Mouse (Mus musculus): Measurements from ENCODE around the gene Kxd1.

DNA sequence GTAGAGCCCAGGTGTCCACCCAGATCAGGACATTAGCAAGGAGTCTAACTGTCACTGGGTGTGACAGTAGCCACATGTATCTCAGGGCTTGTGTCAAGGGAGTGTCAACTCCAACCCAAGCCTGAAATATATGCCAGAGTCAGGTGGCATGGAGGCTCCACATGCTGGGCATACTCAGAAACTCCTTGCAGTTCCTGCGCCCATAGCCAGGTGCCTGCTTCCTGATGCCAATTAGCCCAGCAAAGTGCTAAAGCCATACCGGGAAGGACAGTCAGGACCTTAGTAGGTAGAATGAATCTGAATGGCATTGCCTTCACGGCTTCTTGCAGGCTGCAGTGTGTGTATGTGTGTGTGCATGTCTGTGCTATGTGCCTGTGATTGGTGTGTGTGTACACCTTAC lies 49.5 kb upstream of the Kxd1 start:
- TF ChIP-seq GATA1 (IDR thresholded peaks at IDR 0.05; ENCODE audit: borderline replicate concordance, low read length) (no peak), FLI1 (IDR thresholded peaks at IDR 0.05; ENCODE audit: low read length) (no peak)

Measured in megakaryocyte, embryonic 14.5 days (primary cell).